Mouse (Mus musculus) heart, embryonic 12.5 days (tissue): Measurements from ENCODE around the gene Arhgap32. TPM values are rescaled to one million over a fixed set of nuclear protein-coding genes. Genes with fewer than 3 reads are reported as not detected.

Experiments used
- ATAC-seq: fragments of 200-750 bp; cut with Nextera tagmentation; 2 replicates; pipeline ENCODE4 v1.8.0; 2017; ENCODE audit warnings: moderate TSS enrichment, moderate library complexity; ENCODE audit not compliant: insufficient number of reproducible peaks, low FRiP score
- H3K27ac ChIP-seq: fragments of 300-500 bp; sonication (generic); 2 replicates; pipeline ENCODE4 v1.5.1; 2016; ENCODE audit warnings: mild to moderate bottlenecking, moderate library complexity; ENCODE audit not compliant: poor library complexity, severe bottlenecking
- H3K27me3 ChIP-seq: fragments of 300-500 bp; sonication (generic); replicated peaks from 2 replicates; pipeline ENCODE4 v1.6.1; 2016; ENCODE audit warnings: mild to moderate bottlenecking, moderate library complexity
- H3K36me3 ChIP-seq: fragments of 300-500 bp; sonication (generic); 2 replicates; pipeline ENCODE4 v1.6.1; 2016; ENCODE audit warnings: mild to moderate bottlenecking, moderate library complexity
- H3K4me1 ChIP-seq: fragments of 300-500 bp; sonication (generic); replicated peaks from 2 replicates; pipeline ENCODE4 v1.6.1; 2016; ENCODE audit warnings: mild to moderate bottlenecking
- H3K4me2 ChIP-seq: fragments of 300-500 bp; sonication (generic); 2 replicates; pipeline ENCODE4 v1.6.1; 2016; ENCODE audit warnings: mild to moderate bottlenecking, moderate library complexity
- H3K4me3 ChIP-seq: fragments of 300-500 bp; sonication (generic); 2 replicates; pipeline ENCODE4 v1.5.1; 2016; ENCODE audit warnings: mild to moderate bottlenecking
- H3K9ac ChIP-seq: fragments of 300-500 bp; sonication (generic); 2 replicates; pipeline ENCODE4 v1.6.1; 2016; ENCODE audit warnings: mild to moderate bottlenecking, moderate library complexity
- H3K9me3 ChIP-seq: fragments of 300-500 bp; sonication (generic); replicated peaks from 2 replicates; pipeline ENCODE4 v1.6.1; 2016; ENCODE audit warnings: mild to moderate bottlenecking, moderate library complexity
- WGBS: fragments of 180-500 bp; shearing (Covaris S2); methylation state at CpG from one replicate; pipeline ENCODE4 v1.1.7; 2016; 5-methylcytosine and 5-hydroxymethylcytosine counted together
- polyA plus RNA-seq: library from polyadenylated mRNA; unstranded; fragments of >200 nt; fragmentation: Nextera tagmentation; extraction: Ambion mirVana; gene quantifications from 2 replicates; pipeline ENCODE4 v1.2.1, GENCODE M21; 2016

Arhgap32 gene
- polyA plus RNA-seq, 1 experiment from 2014 or later, result 2.9 TPM

- H3K27ac ChIP-seq, result no peak overlapping the region
- ATAC-seq, result no peak
Measured at GRCm38 (mm10) chr9:32204450-32204990, 88.6 kb downstream of the Arhgap32 start.

GRCm38 (mm10) chr9:32207133-32207532 is 91.2 kb downstream of the Arhgap32 start:
- no peak overlapping the region for H3K27ac ChIP-seq
- 0 out of 2 replicates have a peak, but pooled peaks cover 3% of the 10 kb centered on the region for H3K4me1 ChIP-seq
- H3K27me3 ChIP-seq, result no peaks in the 10 kb centered on the region
- no peak overlapping the region for H3K4me2 ChIP-seq
- H3K36me3 ChIP-seq, result no peaks in the 10 kb centered on the region
- H3K9ac ChIP-seq, result no peak overlapping the region
- H3K4me3 ChIP-seq, result no peak overlapping the region
- H3K9me3 ChIP-seq, result no peaks in the 10 kb centered on the region
- WGBS, result 86% methylated on average over 8 of the region's 8 CpGs
- ATAC-seq, result no peak

More at GRCm38 (mm10) chr9:32204450-32204990, 88.6 kb downstream of the Arhgap32 start:
- 0 out of 2 replicates have a peak, but pooled peaks cover 3% of the 10 kb centered on the region for H3K4me1 ChIP-seq
- peaks cover 5% of the 10 kb centered on the region; the same call in 1 of the 2 replicates for H3K36me3 ChIP-seq
- no peaks in the 10 kb centered on the region for H3K9me3 ChIP-seq
- no peak overlapping the region for H3K4me3 ChIP-seq
- WGBS, result 41% methylated on average over 7 of the region's 7 CpGs
- no peaks in the 10 kb centered on the region for H3K27me3 ChIP-seq
- H3K9ac ChIP-seq, result no peak overlapping the region
- no peak overlapping the region for H3K4me2 ChIP-seq

GRCm38 (mm10) chr9:32208071-32208470 is 92.1 kb downstream of the Arhgap32 start:
- Histone ChIP-seq H3K4me1 (0 out of 2 replicates have a peak, but pooled peaks cover 3% of the 10 kb centered on the region), H3K9ac (no peak overlapping the region), H3K4me3 (no peak overlapping the region), H3K36me3 (no peaks in the 10 kb centered on the region), H3K27ac (no peak overlapping the region), H3K4me2 (no peak overlapping the region), H3K27me3 (no peaks in the 10 kb centered on the region), H3K9me3 (no peaks in the 10 kb centered on the region)
- WGBS, result 85% methylated on average over 5 of the region's 5 CpGs
- ATAC-seq, result no peak

GRCm38 (mm10) chr9:32216820-32217567 is 101.1 kb downstream of the Arhgap32 start:
- H3K9me3 ChIP-seq, result no peaks in the 10 kb centered on the region
- 69% methylated on average over 5 of the region's 5 CpGs for WGBS
- no peak overlapping the region for H3K9ac ChIP-seq
- H3K4me1 ChIP-seq, result peaks cover 8% of the 10 kb centered on the region
- no peak overlapping the region for H3K4me2 ChIP-seq
- ATAC-seq, result no peak
- H3K27ac ChIP-seq, result no peak overlapping the region
- H3K4me3 ChIP-seq, result no peak overlapping the region
- no peaks in the 10 kb centered on the region for H3K27me3 ChIP-seq
- H3K36me3 ChIP-seq, result no peaks in the 10 kb centered on the region

- Histone ChIP-seq H3K4me2 (peak overlapping the region; percentile 21; the same call in 1 of the 2 replicates), H3K4me3 (no peak overlapping the region), H3K9ac (no peak overlapping the region), H3K27ac (no peak overlapping the region), H3K27me3 (no peaks in the 10 kb centered on the region), H3K9me3 (no peaks in the 10 kb centered on the region), H3K4me1 (peaks cover 30% of the 10 kb centered on the region), H3K36me3 (no peaks in the 10 kb centered on the region)
- WGBS, result 47% methylated on average over 4 of the region's 4 CpGs
- ATAC-seq, result 0 out of 2 replicates have a peak, but pooled peaks have one; percentile 51
Measured at GRCm38 (mm10) chr9:32219400-32219799, 103.5 kb downstream of the Arhgap32 start.

- H3K4me2 ChIP-seq, result no peak overlapping the region
- H3K9ac ChIP-seq, result no peak overlapping the region
- H3K4me1 ChIP-seq, result peaks cover 43% of the 10 kb centered on the region
- H3K27ac ChIP-seq, result no peak overlapping the region
- no peaks in the 10 kb centered on the region for H3K9me3 ChIP-seq
- WGBS, result 80% methylated on average over 4 of the region's 4 CpGs
- no peak for ATAC-seq
- no peaks in the 10 kb centered on the region for H3K27me3 ChIP-seq
- no peak overlapping the region for H3K4me3 ChIP-seq
- no peaks in the 10 kb centered on the region for H3K36me3 ChIP-seq
Measured at GRCm38 (mm10) chr9:32222184-32222583, 106.2 kb downstream of the Arhgap32 start.

- H3K4me3 ChIP-seq, result no peak overlapping the region
- no peak overlapping the region; the same call in 1 of the 2 replicates for H3K27ac ChIP-seq
- H3K9ac ChIP-seq, result 0 out of 2 replicates have a peak overlapping the region, but pooled peaks have one; percentile 21
- peak overlapping the region; percentile 2; the same call in 1 of the 2 replicates for H3K4me2 ChIP-seq
- peaks cover 39% of the 10 kb centered on the region for H3K4me1 ChIP-seq
- H3K9me3 ChIP-seq, result no peaks in the 10 kb centered on the region
- no peaks in the 10 kb centered on the region for H3K27me3 ChIP-seq
- ATAC-seq, result no peak
- WGBS, result 30% methylated on average over 5 of the region's 5 CpGs
- H3K36me3 ChIP-seq, result no peaks in the 10 kb centered on the region
Measured at GRCm38 (mm10) chr9:32223739-32224529, 108.0 kb downstream of the Arhgap32 start.

- no peaks in the 10 kb centered on the region for H3K36me3 ChIP-seq
- WGBS, result 33% methylated on average over 4 of the region's 4 CpGs
- H3K27me3 ChIP-seq, result no peaks in the 10 kb centered on the region
- H3K4me2 ChIP-seq, result no peak overlapping the region
- no peak overlapping the region for H3K4me3 ChIP-seq
- peaks cover 39% of the 10 kb centered on the region for H3K4me1 ChIP-seq
- no peaks in the 10 kb centered on the region for H3K9me3 ChIP-seq
- no peak overlapping the region for H3K9ac ChIP-seq
- ATAC-seq, result no peak
- no peak overlapping the region for H3K27ac ChIP-seq
Measured at GRCm38 (mm10) chr9:32224937-32225336, 109.0 kb downstream of the Arhgap32 start.

- no peak for ATAC-seq
- WGBS, result 43% methylated on average over 1 of the region's 1 CpGs
- no peak overlapping the region for H3K9ac ChIP-seq
- peaks cover 39% of the 10 kb centered on the region for H3K4me1 ChIP-seq
- no peak overlapping the region for H3K4me2 ChIP-seq
- no peaks in the 10 kb centered on the region for H3K9me3 ChIP-seq
- H3K4me3 ChIP-seq, result no peak overlapping the region
- no peaks in the 10 kb centered on the region for H3K27me3 ChIP-seq
- H3K27ac ChIP-seq, result no peak overlapping the region
- no peaks in the 10 kb centered on the region for H3K36me3 ChIP-seq
Measured at GRCm38 (mm10) chr9:32225584-32225983, 109.6 kb downstream of the Arhgap32 start.

GRCm38 (mm10) chr9:32227034-32227433 is 111.1 kb downstream of the Arhgap32 start:
- Histone ChIP-seq H3K4me2 (0 out of 2 replicates have a peak overlapping the region, but pooled peaks have one; percentile 7), H3K9ac (no peak overlapping the region), H3K27me3 (no peaks in the 10 kb centered on the region), H3K27ac (peak overlapping the region; percentile 66; the same call in 1 of the 2 replicates), H3K36me3 (no peaks in the 10 kb centered on the region), H3K9me3 (no peaks in the 10 kb centered on the region), H3K4me1 (peaks cover 39% of the 10 kb centered on the region), H3K4me3 (no peak overlapping the region)
- ATAC-seq, result no peak; the same call in 1 of the 2 replicates
- WGBS, result 56% methylated on average over 2 of the region's 2 CpGs

- Histone ChIP-seq H3K36me3 (no peaks in the 10 kb centered on the region), H3K9ac (no peak overlapping the region), H3K27me3 (no peaks in the 10 kb centered on the region), H3K4me2 (no peak overlapping the region), H3K4me3 (no peak overlapping the region), H3K27ac (no peak overlapping the region), H3K9me3 (no peaks in the 10 kb centered on the region), H3K4me1 (0 out of 2 replicates have a peak, but pooled peaks cover 3% of the 10 kb centered on the region)
- 62% methylated on average over 4 of the region's 4 CpGs for WGBS
- no peak for ATAC-seq
Measured at GRCm38 (mm10) chr9:32233593-32233992, 117.7 kb downstream of the Arhgap32 start.
